Mouse (Mus musculus) lung, postnatal 14 days (tissue): ENCODE data around the gene Cckbr.
A peak's percentile ranks its signal among the peaks of the same experiment; 100 is the strongest.

ENCODE experiments used
- DNase-seq: peaks from one replicate; pipeline ENCODE4 v3.0.0; 2021

The Cckbr gene

GRCm38 (mm10) chr7:105425424-105426043 lies at the start of gene Cckbr:
Gene Cckbr, plus strand, starts transcription at chr7:105425731.
- DNase-seq = no peak

- DNase-seq = no peak
These were observed 45.2 kb upstream of the Cckbr start for GRCm38 (mm10) chr7:105380329-105380728.

DNA sequence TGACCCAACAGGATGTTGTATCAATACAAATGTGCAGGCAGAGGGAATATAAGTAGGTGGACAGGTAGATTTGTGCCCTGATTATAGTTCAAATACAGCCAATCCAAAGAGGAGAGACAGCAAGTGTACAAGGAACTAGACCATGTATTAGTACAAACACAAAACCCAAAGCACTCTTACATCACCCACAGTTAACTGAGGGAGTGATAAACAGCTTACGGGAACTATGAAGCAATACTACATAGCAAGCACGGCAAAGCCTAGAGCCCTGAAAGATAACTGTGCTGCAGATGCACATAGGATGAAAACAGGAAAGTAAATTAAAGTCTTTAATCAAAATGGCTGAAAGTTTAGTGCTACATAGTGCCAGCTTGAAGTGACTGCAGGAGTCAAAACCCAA lies 37.8 kb upstream of the Cckbr start:
- DNase-seq = no peak

DNA sequence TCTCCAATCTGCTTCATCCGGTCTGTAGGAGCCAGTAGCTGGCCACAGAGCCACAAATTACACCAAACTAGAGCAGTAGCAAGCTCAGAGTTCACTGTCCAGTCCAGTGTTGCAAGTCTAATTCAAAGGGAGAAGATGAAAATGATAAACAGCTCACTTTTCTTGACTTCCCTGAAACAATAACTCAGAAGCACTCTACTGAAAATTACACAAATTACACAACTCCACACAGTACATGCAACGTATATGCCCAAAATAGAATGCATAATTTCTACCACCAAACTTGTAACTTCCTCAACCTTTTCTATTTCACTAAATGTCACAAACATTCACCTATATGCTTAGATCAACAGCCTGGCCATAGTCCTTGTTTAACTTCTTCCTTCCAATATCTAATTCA lies 35.3 kb upstream of the Cckbr start:
- DNase-seq = no peak

GRCm38 (mm10) chr7:105394606-105395005 lies 30.9 kb upstream of the Cckbr start:
- DNase-seq = no peak

DNA sequence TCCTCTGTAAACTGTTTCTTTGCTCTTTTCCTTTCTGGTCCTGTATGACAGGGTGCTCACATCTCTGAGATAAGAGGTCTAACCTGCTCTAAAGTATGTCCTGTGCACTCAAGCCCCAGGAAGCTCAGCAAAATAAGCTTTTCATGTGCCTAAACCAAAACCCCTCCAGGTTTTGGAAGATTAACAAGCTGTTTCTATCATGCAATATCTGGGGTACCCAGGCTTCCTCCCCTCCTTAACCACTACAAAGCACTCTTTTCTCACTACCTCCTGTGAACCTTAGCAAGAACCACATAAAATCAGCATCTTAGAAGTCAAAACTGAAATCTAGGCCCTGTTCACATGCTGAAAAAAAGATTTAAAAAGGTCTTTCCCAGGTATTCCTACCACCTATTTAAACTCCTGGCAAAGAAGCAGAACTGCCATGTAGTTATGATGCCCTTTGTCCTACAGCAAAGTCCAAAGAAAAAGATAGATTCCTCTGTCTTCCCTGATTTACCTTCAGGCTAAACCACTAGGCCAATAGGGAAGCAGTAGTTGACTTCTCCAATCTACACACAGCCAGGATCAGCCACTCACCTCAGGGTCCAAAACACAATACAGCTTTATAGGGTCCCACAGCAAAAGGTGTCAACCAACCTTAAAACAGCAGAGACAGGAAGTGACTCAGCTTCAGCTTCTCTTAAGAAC lies 30.3 kb upstream of the Cckbr start:
- DNase-seq = no peak

GRCm38 (mm10) chr7:105396126-105396525 lies 29.4 kb upstream of the Cckbr start:
- no peak for DNase-seq

DNA sequence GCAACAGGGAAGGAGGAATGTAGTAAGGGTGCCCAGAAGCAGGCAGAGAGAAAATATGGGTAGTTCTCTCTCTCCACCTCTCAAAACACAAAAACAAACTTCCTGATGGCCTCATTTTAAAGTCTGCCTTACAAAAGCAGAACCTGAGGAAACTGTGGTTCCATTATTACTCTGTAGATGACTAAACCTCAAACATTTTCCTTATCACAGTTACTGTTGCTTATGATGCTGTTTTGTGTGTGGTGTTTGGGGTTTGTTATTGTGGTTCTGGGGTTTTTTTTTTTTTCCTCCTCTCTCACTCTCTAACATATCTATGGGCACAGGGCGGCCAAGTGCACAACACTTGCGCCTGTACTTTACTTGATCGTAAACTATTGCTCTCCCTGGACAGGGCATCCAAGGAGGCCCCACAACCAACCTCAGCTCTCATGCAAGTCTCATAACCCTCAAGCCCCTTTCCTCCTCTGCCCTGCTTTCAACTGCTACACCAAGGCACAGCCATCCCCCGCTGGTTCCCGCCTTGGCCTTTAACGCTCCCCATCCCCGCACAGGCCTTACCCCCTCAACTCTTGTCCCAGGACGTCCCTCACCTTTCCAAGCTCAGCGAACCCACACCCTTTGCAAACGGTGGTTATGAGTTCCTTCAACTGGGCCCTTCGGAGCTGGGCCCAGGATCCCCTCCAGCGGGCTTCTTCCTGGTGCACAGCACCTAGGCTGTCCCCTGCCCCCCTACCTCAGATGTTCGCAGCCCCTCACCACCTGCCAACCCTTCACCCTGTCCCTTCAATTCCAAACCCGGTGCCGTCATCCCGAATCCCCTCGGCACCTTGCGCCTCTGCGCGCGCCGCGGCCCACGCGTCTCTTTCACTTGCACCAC lies 26.2 kb upstream of the Cckbr start:
- DNase-seq = peak; percentile 11

- DNase-seq = peak; percentile 100
These were observed 25.5 kb upstream of the Cckbr start, which contains the start of gene Fam160a2 for GRCm38 (mm10) chr7:105399935-105400624. Gene Fam160a2, minus strand, starts transcription at chr7:105400054.

DNA sequence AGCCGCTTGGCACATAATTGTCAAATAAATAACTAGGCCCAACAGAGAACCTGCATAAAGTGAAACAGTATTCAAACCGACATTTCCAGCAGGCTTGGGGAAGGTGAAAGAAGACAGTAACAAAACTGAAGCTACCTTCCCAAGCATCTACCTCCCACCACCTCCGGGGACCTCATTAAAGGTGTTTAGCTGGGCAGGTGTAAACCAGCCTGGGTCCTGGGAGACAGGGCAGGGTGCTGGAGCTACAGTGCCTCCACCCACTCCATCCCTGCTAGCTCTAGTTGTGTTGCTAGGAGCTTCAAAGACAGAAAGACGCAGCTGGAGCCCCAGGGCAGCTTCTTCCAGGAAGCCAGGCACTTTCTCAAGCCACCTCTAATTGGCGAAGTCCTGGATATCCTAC lies 21.3 kb upstream of the Cckbr start, which contains the start of gene Cnga4:
Gene Cnga4 (plus strand): TSS at position 301 of the 400 bp plus-strand sequence.
- no peak for DNase-seq

GRCm38 (mm10) chr7:105406322-105406721 lies 19.2 kb upstream of the Cckbr start:
- no peak for DNase-seq

DNA sequence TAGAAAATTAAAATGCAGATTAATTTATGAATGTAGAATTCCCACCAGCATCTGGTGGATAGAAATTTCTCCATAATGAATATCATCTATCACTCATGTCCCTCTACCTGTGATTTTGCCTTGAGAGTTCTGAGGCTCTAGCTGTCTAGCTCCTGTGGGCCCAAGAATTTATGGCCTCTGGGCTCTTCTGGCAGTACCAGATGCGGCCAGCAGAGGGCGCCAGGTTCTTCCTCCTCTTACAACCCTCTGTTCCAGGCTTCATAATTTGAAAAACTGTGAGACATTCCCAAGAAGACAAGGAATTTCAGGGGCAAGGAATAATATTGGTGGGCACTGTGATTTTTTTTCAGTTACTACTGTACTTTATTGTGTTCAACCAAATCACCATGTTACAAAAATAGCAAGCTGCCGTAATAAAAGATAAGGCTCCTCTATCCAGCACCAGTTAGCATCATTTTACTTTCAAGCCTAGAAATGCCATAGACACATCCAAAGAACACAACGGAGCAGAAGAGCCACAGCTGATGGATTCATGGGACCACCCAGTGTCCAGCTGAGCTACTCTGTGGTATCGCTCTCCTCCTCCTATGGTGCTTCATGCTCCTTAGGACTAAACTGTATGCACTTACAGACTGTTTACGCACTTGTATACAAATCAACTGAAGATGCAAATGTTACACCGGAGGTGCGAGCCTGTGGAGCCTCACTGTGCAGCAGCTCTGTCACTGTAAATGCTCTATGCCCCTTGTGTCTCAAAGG lies 13.5 kb upstream of the Cckbr start:
- DNase-seq = peak; percentile 85

- DNase-seq = no peak
These were observed 11.1 kb upstream of the Cckbr start for GRCm38 (mm10) chr7:105414385-105414784.

GRCm38 (mm10) chr7:105416529-105416928 lies 9.0 kb upstream of the Cckbr start:
- no peak for DNase-seq

DNA sequence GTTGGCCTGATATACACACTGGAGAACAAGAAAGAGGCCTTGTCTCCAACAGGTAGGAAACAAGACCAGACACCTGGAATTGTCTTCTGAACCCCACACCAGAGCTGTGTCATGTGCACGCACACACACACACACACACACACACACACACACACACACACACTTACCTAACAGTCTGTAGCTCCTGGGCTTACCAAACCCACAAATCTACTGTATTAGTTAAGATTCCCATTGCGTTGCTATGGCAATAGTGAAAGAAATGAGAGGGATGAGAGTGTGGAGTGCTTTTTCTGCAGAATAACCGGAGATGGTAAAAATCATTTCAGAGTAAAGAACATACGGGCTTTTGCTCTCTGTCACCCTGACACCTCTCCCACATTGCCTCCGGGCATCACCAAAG lies 7.4 kb upstream of the Cckbr start:
- DNase-seq = no peak

GRCm38 (mm10) chr7:105420903-105421302 lies 4.6 kb upstream of the Cckbr start:
- DNase-seq = no peak

DNA sequence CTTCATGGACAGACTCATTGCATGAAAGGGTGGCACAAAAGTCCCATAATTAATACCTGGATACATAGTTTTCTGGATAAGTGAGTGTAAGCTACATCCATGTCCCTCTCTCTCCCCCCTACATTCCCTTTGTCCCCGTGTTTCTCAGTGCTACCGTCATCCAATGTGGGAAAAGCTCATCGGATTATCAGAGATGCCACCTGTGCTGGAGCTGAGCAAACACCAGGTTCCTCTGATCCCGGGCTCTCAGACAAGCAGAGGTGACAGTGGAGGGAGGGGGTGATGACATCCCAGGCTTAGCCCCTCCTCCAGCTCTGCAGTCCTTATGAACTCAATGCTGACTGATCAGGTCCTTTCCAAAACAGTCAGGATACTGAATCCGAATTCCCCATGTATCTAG lies 1.2 kb upstream of the Cckbr start:
- DNase-seq = no peak

- no peak for DNase-seq
These were observed 520 bp downstream of the Cckbr start for GRCm38 (mm10) chr7:105426051-105426450.

DNA sequence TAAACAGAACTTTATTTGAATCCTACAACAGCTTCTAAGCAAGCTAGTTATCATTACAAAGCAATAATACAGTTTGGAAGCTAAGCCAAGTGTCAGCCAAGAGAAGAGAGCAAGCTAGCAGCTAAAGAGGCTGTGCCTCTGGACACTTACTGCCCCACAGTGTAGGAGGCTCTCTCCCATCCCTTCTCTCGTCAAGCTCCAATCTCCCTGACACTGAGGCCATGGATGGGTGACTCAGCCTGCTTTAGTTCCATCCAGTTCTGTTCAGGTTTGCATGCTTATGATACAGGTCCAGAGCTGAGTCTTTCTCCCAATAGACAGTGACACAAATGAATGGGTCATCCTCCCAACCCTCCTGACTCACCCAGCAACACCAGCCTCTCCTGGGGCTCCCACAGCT lies 6.5 kb downstream of the Cckbr start:
- DNase-seq = no peak

GRCm38 (mm10) chr7:105433859-105434258 lies 8.3 kb downstream of the Cckbr start:
- DNase-seq = no peak

DNA sequence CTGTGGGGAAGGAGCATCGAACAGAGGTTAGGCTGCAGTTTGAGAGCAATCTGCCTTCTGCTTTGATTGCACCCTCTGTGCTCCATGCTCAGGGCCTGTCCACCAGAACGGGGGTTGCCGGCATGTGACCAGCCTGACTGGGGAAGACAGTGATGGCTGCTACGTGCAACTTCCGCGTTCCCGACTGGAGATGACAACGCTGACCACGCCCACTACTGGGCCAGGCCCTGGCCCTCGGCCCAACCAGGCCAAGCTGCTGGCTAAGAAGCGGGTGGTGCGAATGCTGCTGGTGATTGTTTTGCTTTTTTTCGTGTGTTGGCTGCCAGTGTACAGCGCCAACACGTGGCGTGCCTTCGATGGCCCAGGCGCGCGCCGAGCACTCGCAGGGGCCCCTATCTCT lies 9.3 kb downstream of the Cckbr start:
- DNase-seq = no peak
